Mouse (Mus musculus) layer of hippocampus, adult 9-10 months (tissue): ENCODE results near the gene Pnliprp2.

ENCODE experiments used
- DNase-seq: peaks from one replicate; pipeline ENCODE4 v3.0.0; 2022; ENCODE audit warnings: low spot score

Pnliprp2 gene

GRCm38 (mm10) chr19:58759423-58759822, at the start of gene Pnliprp2:
Pnliprp2 (plus strand) TSS chr19:58759719.
- no peak for DNase-seq

- no peak for DNase-seq
These were observed 41.6 kb upstream of the Pnliprp2 start for GRCm38 (mm10) chr19:58717925-58718324.

- DNase-seq: no peak
These were observed 39.1 kb upstream of the Pnliprp2 start for GRCm38 (mm10) chr19:58720439-58720838.

GRCm38 (mm10) chr19:58726551-58726950, 33.0 kb upstream of the Pnliprp2 start:
- DNase-seq: no peak

GRCm38 (mm10) chr19:58727756-58728155, 31.8 kb upstream of the Pnliprp2 start:
- DNase-seq: no peak

GRCm38 (mm10) chr19:58728445-58729031, 31.0 kb upstream of the Pnliprp2 start, which contains the start of gene Pnliprp1:
Pnliprp1 (plus strand) TSS chr19:58728887.
- no peak for DNase-seq

GRCm38 (mm10) chr19:58733216-58733615, 26.3 kb upstream of the Pnliprp2 start:
- DNase-seq: no peak

GRCm38 (mm10) chr19:58738111-58738510, 21.4 kb upstream of the Pnliprp2 start:
- DNase-seq: no peak

GRCm38 (mm10) chr19:58741036-58741435, 18.5 kb upstream of the Pnliprp2 start:
- no peak for DNase-seq

- no peak for DNase-seq
These were observed 16.8 kb upstream of the Pnliprp2 start for GRCm38 (mm10) chr19:58742711-58743110.

GRCm38 (mm10) chr19:58743736-58744135, 15.8 kb upstream of the Pnliprp2 start:
- DNase-seq: no peak

GRCm38 (mm10) chr19:58747498-58748000, 12.0 kb upstream of the Pnliprp2 start:
- no peak for DNase-seq

GRCm38 (mm10) chr19:58750822-58751221, 8.7 kb upstream of the Pnliprp2 start:
- DNase-seq: peak; percentile 9

- DNase-seq: no peak
These were observed 8.0 kb upstream of the Pnliprp2 start for GRCm38 (mm10) chr19:58751504-58751903.

GRCm38 (mm10) chr19:58758871-58759270, 648 bp upstream of the Pnliprp2 start:
- DNase-seq: no peak

- no peak for DNase-seq
These were observed 2.8 kb downstream of the Pnliprp2 start for GRCm38 (mm10) chr19:58762316-58762715.

GRCm38 (mm10) chr19:58762848-58763541, 3.5 kb downstream of the Pnliprp2 start:
- DNase-seq: peak; percentile 26

GRCm38 (mm10) chr19:58767329-58767728, 7.8 kb downstream of the Pnliprp2 start:
- no peak for DNase-seq

- no peak for DNase-seq
These were observed 16.9 kb downstream of the Pnliprp2 start for GRCm38 (mm10) chr19:58776461-58776860.

- no peak for DNase-seq
These were observed 22.0 kb downstream of the Pnliprp2 start for GRCm38 (mm10) chr19:58781566-58781965.

GRCm38 (mm10) chr19:58783938-58784337, 24.4 kb downstream of the Pnliprp2 start:
- DNase-seq: peak; percentile 39

GRCm38 (mm10) chr19:58789194-58789593, 29.7 kb downstream of the Pnliprp2 start:
- DNase-seq: no peak

- no peak for DNase-seq
These were observed 34.8 kb downstream of the Pnliprp2 start, which contains the start of gene 1700019N19Rik for GRCm38 (mm10) chr19:58794284-58794683. 1700019N19Rik (minus strand) TSS chr19:58794461.
